Mouse (Mus musculus) liver, embryonic 14.5 days (tissue): ENCODE measurements at regions not wholly inside any gene's neighbourhood (a gene's known extent, or its start where the extent isn't known, plus 50 kb on each side); places are given as distances from the start of the nearest gene placed in this dataset.

Experiments used
- CTCF ChIP-seq: IDR thresholded peaks from 2 replicates; pipeline ENCODE4 v1.5.1; 2016; ENCODE audit warnings: antibody characterized with exemption, low read depth, control low read depth
- EP300 ChIP-seq: IDR thresholded peaks from 2 replicates; pipeline ENCODE4 v1.6.1; 2016; ENCODE audit warnings: antibody characterized with exemption, low read depth

DNA sequence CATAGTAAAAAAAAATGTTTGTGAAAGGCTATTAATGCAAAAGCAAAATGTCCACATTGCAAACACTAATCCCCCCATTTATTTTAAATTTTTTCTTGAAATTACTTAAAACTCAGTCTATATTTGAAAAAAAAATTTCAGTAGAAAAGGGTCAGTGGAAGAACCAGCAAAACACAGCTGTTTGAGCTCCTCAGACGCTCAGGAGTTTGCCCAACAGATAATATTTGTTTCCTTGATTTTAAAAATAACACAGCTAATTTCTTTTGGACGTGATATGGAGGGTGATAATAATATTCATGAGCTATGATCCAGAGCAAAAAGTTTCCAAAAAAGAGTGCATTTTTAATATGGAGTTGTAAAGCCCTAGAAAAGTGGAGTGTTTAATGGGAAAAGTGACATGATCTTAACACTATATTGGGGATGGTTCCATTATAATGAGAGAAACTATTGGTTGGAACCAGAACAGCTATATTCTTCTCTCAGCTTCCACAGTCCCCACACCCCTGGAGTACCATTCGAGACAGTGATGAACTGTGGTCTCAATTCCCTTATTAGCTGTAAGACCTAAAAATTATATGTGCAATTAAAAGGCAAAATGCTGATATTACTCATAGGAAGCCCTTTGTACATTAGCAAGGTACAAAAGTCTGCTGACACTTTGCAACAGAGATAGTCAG is 209.0 kb upstream of the Rnf219 start:
- TF ChIP-seq CTCF = no peak
- TF ChIP-seq EP300 = no peak
